Mouse (Mus musculus): ENCODE measurements at regions not wholly inside any gene's neighbourhood (a gene's known extent, or its start where the extent isn't known, plus 50 kb on each side); places are given as distances from the start of the nearest gene placed in this dataset.

- Histone ChIP-seq H3K36me3 (ENCODE audit: insufficient read depth) (no peaks in the 10 kb centered on the region), H3K9me3 (ENCODE audit: low read depth, low read length) (no peaks in the 10 kb centered on the region), H3K9ac (no peak overlapping the region), H3K4me2 (no peak overlapping the region), H3K27ac (ENCODE audit: low read depth) (no peak overlapping the region), H3K4me1 (ENCODE audit: insufficient read depth) (no peaks in the 10 kb centered on the region), H3K27me3 (ENCODE audit: insufficient read depth, low read length) (no peaks in the 10 kb centered on the region), H3K4me3 (ENCODE audit: low read depth, low read length) (no peak overlapping the region)
- no peak for TF ChIP-seq CTCF (IDR thresholded peaks at IDR 0.05; ENCODE audit: low read depth)
- 84% methylated on average over 2 of the region's 2 CpGs for WGBS
- DNase-seq (no peak), ATAC-seq (ENCODE audit: insufficient read depth) (no peak)
Measured at GRCm38 (mm10) chr3:29806046-29806445, 724.2 kb downstream of the Egfem1 start.

GRCm38 (mm10) chr3:29803456-29803855 is 721.6 kb downstream of the Egfem1 start:
- H3K9ac ChIP-seq = no peak overlapping the region
- H3K27ac ChIP-seq (ENCODE audit: low read depth) = no peak overlapping the region
- no peaks in the 10 kb centered on the region for H3K9me3 ChIP-seq (ENCODE audit: low read depth, low read length)
- ATAC-seq (ENCODE audit: insufficient read depth) (no peak), DNase-seq (no peak)
- no peak for TF ChIP-seq CTCF (IDR thresholded peaks at IDR 0.05; ENCODE audit: low read depth)
- H3K4me1 ChIP-seq (ENCODE audit: insufficient read depth) = no peaks in the 10 kb centered on the region
- no peak overlapping the region for H3K4me3 ChIP-seq (ENCODE audit: low read depth, low read length)
- H3K27me3 ChIP-seq (ENCODE audit: insufficient read depth, low read length) = no peaks in the 10 kb centered on the region
- H3K4me2 ChIP-seq = no peak overlapping the region
- H3K36me3 ChIP-seq (ENCODE audit: insufficient read depth) = no peaks in the 10 kb centered on the region
- 30% methylated on average over 5 of the region's 5 CpGs for WGBS

GRCm38 (mm10) chr3:29801081-29801480 is 719.3 kb downstream of the Egfem1 start:
- WGBS = 54% methylated on average over 3 of the region's 3 CpGs
- Histone ChIP-seq H3K4me3 (ENCODE audit: low read depth, low read length) (no peak overlapping the region), H3K4me1 (ENCODE audit: insufficient read depth) (no peaks in the 10 kb centered on the region), H3K9ac (no peak overlapping the region), H3K9me3 (ENCODE audit: low read depth, low read length) (no peaks in the 10 kb centered on the region), H3K27ac (ENCODE audit: low read depth) (no peak overlapping the region), H3K27me3 (ENCODE audit: insufficient read depth, low read length) (no peaks in the 10 kb centered on the region), H3K4me2 (no peak overlapping the region), H3K36me3 (ENCODE audit: insufficient read depth) (no peaks in the 10 kb centered on the region)
- ATAC-seq (ENCODE audit: insufficient read depth) (no peak), DNase-seq (no peak)
- no peak for TF ChIP-seq CTCF (IDR thresholded peaks at IDR 0.05; ENCODE audit: low read depth)

GRCm38 (mm10) chr3:29774365-29774764 is 692.5 kb downstream of the Egfem1 start:
- no peak for TF ChIP-seq CTCF (IDR thresholded peaks at IDR 0.05; ENCODE audit: low read depth)
- ATAC-seq (ENCODE audit: insufficient read depth) = no peak
- WGBS = 68% methylated on average over 3 of the region's 3 CpGs

GRCm38 (mm10) chr3:29771194-29771593 is 689.4 kb downstream of the Egfem1 start:
- no peak overlapping the region for H3K4me2 ChIP-seq
- ATAC-seq (ENCODE audit: insufficient read depth) (no peak), DNase-seq (no peak)
- H3K9me3 ChIP-seq (ENCODE audit: low read depth, low read length) = no peaks in the 10 kb centered on the region
- WGBS = 41% methylated on average over 1 of the region's 1 CpGs
- H3K27ac ChIP-seq (ENCODE audit: low read depth) = no peak overlapping the region
- H3K36me3 ChIP-seq (ENCODE audit: insufficient read depth) = no peaks in the 10 kb centered on the region
- H3K9ac ChIP-seq = no peak overlapping the region
- no peak overlapping the region for H3K4me3 ChIP-seq (ENCODE audit: low read depth, low read length)
- no peak for TF ChIP-seq CTCF (IDR thresholded peaks at IDR 0.05; ENCODE audit: low read depth)
- H3K4me1 ChIP-seq (ENCODE audit: insufficient read depth) = no peaks in the 10 kb centered on the region
- H3K27me3 ChIP-seq (ENCODE audit: insufficient read depth, low read length) = no peaks in the 10 kb centered on the region

More at GRCm38 (mm10) chr3:29774365-29774764, 692.5 kb downstream of the Egfem1 start:
- no peak for DNase-seq
- no peak overlapping the region for H3K4me3 ChIP-seq (ENCODE audit: low read depth, low read length)
- H3K9ac ChIP-seq = no peak overlapping the region
- H3K4me1 ChIP-seq (ENCODE audit: insufficient read depth) = no peaks in the 10 kb centered on the region
- no peaks in the 10 kb centered on the region for H3K9me3 ChIP-seq (ENCODE audit: low read depth, low read length)
- H3K36me3 ChIP-seq (ENCODE audit: insufficient read depth) = no peaks in the 10 kb centered on the region
- no peak overlapping the region for H3K27ac ChIP-seq (ENCODE audit: low read depth)
- no peaks in the 10 kb centered on the region for H3K27me3 ChIP-seq (ENCODE audit: insufficient read depth, low read length)
- H3K4me2 ChIP-seq = no peak overlapping the region

- no peak overlapping the region for H3K27ac ChIP-seq (ENCODE audit: low read depth)
- 87% methylated on average over 5 of the region's 5 CpGs for WGBS
- H3K4me1 ChIP-seq (ENCODE audit: insufficient read depth) = no peaks in the 10 kb centered on the region
- ATAC-seq (ENCODE audit: insufficient read depth) (no peak), DNase-seq (no peak)
- no peaks in the 10 kb centered on the region for H3K36me3 ChIP-seq (ENCODE audit: insufficient read depth)
- no peaks in the 10 kb centered on the region for H3K9me3 ChIP-seq (ENCODE audit: low read depth, low read length)
- no peak overlapping the region for H3K4me3 ChIP-seq (ENCODE audit: low read depth, low read length)
- no peak for TF ChIP-seq CTCF (IDR thresholded peaks at IDR 0.05; ENCODE audit: low read depth)
- H3K27me3 ChIP-seq (ENCODE audit: insufficient read depth, low read length) = no peaks in the 10 kb centered on the region
- no peak overlapping the region for H3K4me2 ChIP-seq
- H3K9ac ChIP-seq = no peak overlapping the region
Measured at GRCm38 (mm10) chr3:29768592-29768991, 686.8 kb downstream of the Egfem1 start.

- H3K4me3 ChIP-seq (ENCODE audit: low read depth, low read length) = no peak overlapping the region
- no peaks in the 10 kb centered on the region for H3K36me3 ChIP-seq (ENCODE audit: insufficient read depth)
- H3K4me1 ChIP-seq (ENCODE audit: insufficient read depth) = no peaks in the 10 kb centered on the region
- WGBS = 95% methylated on average over 3 of the region's 3 CpGs
- H3K4me2 ChIP-seq = no peak overlapping the region
- ATAC-seq (ENCODE audit: insufficient read depth) (no peak), DNase-seq (no peak)
- H3K27ac ChIP-seq (ENCODE audit: low read depth) = no peak overlapping the region
- H3K27me3 ChIP-seq (ENCODE audit: insufficient read depth, low read length) = no peaks in the 10 kb centered on the region
- H3K9ac ChIP-seq = no peak overlapping the region
- no peaks in the 10 kb centered on the region for H3K9me3 ChIP-seq (ENCODE audit: low read depth, low read length)
- TF ChIP-seq CTCF (IDR thresholded peaks at IDR 0.05; ENCODE audit: low read depth) = no peak
Measured at GRCm38 (mm10) chr3:29764021-29764420, 682.2 kb downstream of the Egfem1 start.

Measured in lung, embryonic 14.5 days (tissue).